Mouse (Mus musculus) small intestine, adult 2 months (tissue): ENCODE measurements around the gene Myl10.

Experiments used
- CTCF ChIP-seq: fragments of 200-500 bp; IDR thresholded peaks from 2 replicates; pipeline ENCODE4 v1.5.1; 2012; ENCODE audit warnings: low read depth, mild to moderate bottlenecking, control low read depth, inconsistent platforms, low read length, moderate library complexity, mixed read lengths; ENCODE audit not compliant: insufficient replicate concordance, insufficient read length; ENCODE audit errors: extremely low read depth
- POLR2A ChIP-seq: fragments of 200-500 bp; IDR thresholded peaks from 2 replicates; pipeline ENCODE4 v1.6.1; 2012; ENCODE audit warnings: low read depth, mild to moderate bottlenecking, control low read depth, inconsistent platforms, low read length, moderate library complexity

GRCm38 (mm10) chr5:136696516-136696915 is 3.6 kb downstream of the Myl10 start:
- TF ChIP-seq CTCF (no peak), POLR2A (no peak)
